Mouse (Mus musculus): ENCODE measurements around the gene Plcd1.

The Plcd1 gene

GRCm38 (mm10) chr9:119093419-119094295, at the start of gene Plcd1:
Gene Plcd1 (minus strand): TSS chr9:119093502.
- DNase-seq (ENCODE audit: low read depth) = no peak

- DNase-seq (ENCODE audit: low read depth) = no peak
Measured at GRCm38 (mm10) chr9:119142066-119142465, 48.8 kb upstream of the Plcd1 start.

GRCm38 (mm10) chr9:119138836-119139235, 45.5 kb upstream of the Plcd1 start:
- DNase-seq (ENCODE audit: low read depth) = no peak

- no peak for DNase-seq (ENCODE audit: low read depth)
Measured at GRCm38 (mm10) chr9:119130692-119131091, 37.4 kb upstream of the Plcd1 start.

DNA sequence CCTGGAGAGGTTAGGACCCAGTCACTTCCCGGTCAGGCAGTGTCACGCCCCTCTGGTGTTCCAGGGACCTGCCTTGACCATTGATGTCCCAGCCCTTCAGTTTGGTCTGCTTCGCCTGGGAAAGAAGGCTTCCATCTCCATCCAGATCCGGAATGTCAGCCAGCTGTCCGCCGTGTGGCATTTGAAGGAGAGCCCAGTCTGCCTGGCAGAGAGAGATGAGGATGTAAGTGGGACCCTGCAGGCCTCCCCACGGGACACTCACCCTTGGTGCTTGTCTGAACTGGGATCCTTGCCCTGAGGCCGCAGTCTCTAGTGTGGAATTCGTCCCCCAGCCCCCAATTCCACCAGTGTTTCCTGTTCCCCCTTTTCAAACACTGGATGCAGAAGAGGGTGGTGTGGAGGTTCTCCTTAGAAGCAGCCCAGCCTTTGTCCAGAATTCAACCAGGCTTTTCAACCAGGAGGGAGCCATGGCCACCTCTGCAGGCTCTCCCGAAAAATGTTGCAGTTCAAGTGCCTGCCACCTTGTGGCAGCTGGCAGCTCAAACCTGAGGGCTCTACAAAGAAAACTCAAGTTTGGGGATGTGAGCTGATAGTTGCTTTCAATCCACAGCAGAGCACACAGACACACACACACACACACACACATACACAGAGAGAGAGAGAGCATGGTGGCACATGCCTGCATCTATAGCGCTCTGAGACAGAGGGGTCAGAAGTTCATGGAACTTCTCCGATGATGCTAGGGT, 35.3 kb upstream of the Plcd1 start:
- no peak for DNase-seq (ENCODE audit: low read depth)

- DNase-seq (ENCODE audit: low read depth) = no peak
Measured at GRCm38 (mm10) chr9:119122596-119123369, 29.5 kb upstream of the Plcd1 start.

- DNase-seq (ENCODE audit: low read depth) = no peak
Measured at GRCm38 (mm10) chr9:119120168-119120560, 26.9 kb upstream of the Plcd1 start.

DNA sequence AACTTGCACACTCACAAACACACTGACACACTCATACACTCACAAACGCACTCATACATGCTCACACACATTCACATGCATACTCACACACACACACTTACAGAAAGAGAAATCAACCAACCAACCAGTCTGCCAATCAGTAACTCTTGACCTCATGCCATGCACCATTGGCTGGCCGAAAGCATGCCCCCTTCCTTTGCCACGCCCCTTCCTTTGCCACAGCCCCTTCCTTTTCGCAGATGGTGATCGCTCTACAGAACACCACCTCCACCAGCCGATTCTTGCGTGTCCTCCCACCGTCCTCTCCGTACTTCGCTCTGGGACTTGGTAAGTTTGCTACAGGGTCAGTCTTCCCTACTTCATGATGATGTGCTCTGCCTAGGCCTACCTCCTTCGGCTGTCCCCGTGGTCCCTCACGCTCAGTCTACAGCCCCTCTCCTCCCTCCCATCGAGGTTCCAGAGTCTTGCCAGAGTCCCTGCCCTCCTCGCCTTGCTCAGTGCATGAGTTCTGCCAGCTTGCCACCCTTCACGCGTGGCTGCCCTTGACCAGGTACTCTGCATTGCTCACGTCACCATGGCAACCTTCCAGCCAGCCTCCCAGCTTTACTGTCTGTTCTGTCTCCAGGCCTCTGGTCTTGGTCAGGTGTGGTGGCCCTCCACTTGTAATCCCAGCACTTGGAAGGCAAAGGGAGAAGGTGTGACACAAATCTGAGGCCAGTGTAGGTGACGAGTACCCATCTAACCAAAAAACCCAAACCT, 26.3 kb upstream of the Plcd1 start:
- DNase-seq (ENCODE audit: low read depth) = no peak

DNA sequence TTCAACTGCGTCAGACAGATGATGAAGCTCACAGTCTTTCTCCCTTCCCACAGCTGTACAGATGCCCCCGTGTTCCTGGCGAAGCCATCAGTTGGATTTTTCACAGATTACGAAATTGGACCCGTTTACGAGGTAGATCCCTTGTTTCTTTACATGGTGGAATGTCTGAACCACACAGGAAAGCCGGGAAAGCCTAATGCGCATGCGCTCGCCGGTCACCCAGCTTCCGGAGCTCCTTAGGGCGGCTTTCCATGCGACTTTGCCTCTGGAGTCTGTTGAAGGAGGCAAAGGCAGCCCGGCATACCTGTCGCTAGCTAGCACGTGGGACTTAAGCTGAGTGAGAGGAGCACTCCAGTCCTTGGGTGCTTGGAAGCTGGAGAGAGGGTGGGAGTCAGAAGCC, 21.6 kb upstream of the Plcd1 start:
- DNase-seq (ENCODE audit: low read depth) = no peak

DNA sequence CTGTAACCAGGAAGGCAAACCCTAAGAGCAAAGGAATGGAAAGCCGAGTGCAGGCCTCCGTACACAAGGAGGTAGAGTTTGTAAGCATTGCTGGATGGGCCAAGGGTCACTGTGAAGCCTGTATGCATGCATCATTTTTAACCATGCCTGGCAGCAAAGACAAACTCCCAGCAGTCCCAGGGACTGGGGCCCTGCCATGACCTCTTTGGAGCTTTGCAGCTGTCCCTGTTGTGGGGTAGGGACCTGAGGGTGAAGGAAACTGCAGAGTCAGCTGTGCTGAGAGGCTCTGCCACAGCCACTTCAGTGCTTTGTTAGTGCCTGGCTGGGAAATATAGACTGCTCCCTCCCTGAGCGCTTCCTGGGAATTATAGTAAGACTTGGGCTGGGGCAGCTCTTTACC, 17.3 kb upstream of the Plcd1 start:
- DNase-seq (ENCODE audit: low read depth) = no peak

DNA sequence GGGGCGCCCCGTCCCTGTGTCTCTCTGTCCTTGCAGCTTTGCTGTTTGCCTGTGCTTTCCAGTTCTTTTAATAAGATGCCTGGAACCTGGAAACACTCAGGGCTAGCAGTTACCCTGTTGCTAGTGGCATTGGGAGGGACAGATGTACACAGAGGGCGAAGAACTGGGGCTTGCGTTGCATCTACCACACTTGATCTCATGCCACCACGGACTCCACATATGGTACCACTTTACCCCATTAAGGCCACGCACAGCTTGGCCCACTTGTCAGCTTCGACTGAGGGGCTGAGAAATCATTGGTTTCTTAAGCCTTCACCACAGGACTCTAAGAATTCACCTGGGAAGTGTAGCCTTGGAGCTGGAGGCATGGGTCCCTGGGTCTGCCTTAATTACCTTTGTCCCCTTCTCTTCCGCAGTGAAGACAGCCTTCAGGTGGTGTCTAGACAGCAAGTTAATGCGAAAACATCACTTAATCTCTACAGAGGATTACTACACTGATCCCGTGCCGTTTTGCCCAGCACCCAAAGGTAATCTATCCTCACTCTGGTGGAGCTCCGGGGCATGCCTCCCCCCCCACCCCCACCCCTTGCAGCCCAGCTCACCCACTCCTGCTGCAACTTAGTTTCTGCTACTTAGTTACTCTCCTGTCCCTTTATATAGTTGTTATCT, 16.5 kb upstream of the Plcd1 start:
- no peak for DNase-seq (ENCODE audit: low read depth)

GRCm38 (mm10) chr9:119107566-119107965, 14.3 kb upstream of the Plcd1 start:
- no peak for DNase-seq (ENCODE audit: low read depth)

DNA sequence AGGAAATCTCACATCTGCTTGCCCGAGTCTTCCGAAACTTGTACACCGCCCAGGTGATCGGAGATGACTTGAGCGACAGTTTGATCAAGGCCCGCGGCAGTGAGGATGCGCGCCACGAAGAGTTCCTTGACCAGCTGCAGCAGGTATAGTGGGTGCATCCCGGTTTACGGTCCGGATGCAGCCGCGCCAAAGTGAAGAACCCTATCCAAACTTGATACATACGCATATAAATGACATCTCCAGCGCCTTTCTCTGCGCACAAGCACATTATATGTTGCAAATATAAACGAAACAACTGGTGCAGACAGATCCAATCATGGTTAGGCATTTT, 9.4 kb upstream of the Plcd1 start:
- no peak for DNase-seq (ENCODE audit: low read depth)

- DNase-seq (ENCODE audit: low read depth) = peak; percentile 51
Measured at GRCm38 (mm10) chr9:119101992-119102782, 8.9 kb upstream of the Plcd1 start, which contains the start of gene Dlec1. Gene Dlec1 (plus strand): TSS chr9:119102478.

- DNase-seq (ENCODE audit: low read depth) = no peak
Measured at GRCm38 (mm10) chr9:119100177-119100898, 7.0 kb upstream of the Plcd1 start.

GRCm38 (mm10) chr9:119094462-119095109, 1.3 kb upstream of the Plcd1 start:
- no peak for DNase-seq (ENCODE audit: low read depth)

DNA sequence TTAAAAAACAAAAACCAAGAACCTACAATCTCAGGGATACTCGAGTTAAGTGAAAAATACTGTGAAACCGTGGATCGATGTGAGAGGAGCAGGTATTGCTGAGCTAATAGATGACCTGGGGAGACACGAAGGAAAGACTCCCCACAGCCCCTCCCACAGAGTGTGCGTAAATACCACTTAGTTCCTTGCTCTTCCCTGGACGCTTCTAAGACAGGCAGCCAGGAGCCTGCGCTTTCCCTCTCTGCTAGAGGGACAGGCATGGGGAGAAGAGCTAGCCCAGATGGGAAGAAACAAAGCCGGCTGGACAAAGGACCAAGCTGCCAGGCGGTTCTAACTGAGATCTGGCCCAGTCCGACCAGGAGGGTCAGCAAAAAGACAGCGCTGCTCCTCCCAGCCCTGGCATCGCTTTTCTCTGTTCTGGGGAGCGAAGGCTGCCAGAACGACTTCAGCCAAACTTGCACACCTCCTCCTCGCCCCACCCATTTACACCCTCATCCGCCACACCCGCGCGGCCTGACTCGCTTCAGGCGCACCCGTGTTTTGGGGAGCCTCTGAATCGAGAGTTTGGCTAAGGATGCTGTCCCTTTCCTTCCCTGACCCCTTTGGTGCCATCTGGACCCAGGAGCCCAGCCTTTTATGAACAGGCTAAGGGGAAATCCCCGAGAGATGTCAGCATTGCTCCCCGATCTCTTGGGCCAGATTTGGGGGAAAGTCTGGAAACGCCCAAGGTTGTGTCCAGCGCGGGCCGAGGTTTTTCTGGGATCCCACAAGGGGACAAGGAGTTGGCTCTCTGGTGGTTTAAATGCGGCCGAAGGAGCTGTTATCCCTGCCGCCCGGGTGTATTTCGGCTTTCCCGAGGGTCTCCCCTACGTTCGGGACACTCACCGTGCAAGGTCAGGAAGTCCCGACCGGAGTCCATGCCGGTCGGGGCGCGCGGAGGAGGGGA, 556 bp downstream of the Plcd1 start:
- no peak for DNase-seq (ENCODE audit: low read depth)
